Mouse (Mus musculus) stomach, postnatal 0 days (tissue): ENCODE data around the gene Arhgef28. TPM values are rescaled to one million over a fixed set of nuclear protein-coding genes. Genes with fewer than 3 reads are reported as not detected.
A peak's percentile ranks its signal among the peaks of the same experiment; 100 is the strongest.

ENCODE experiments used
- ATAC-seq: fragments of 200-750 bp; cut with Nextera tagmentation; 2 replicates; pipeline ENCODE4 v1.8.0; 2017; ENCODE audit not compliant: low FRiP score, low TSS enrichment
- DNase-seq: peaks from one replicate; pipeline ENCODE4 v3.0.0-alpha.2; 2016; ENCODE audit warnings: low spot score
- H3K27ac ChIP-seq: fragments of 300-500 bp; sonication (generic); replicated peaks from 2 replicates; pipeline ENCODE4 v1.5.1; 2014; ENCODE audit warnings: mild to moderate bottlenecking, control low read depth
- H3K27me3 ChIP-seq: fragments of 300-500 bp; sonication (generic); 2 replicates; pipeline ENCODE4 v1.6.1; 2014; ENCODE audit warnings: low read length; ENCODE audit not compliant: control insufficient read depth, insufficient read depth
- H3K36me3 ChIP-seq: fragments of 300-500 bp; sonication (generic); 2 replicates; pipeline ENCODE4 v1.6.1; 2014; ENCODE audit warnings: low read length, mixed read lengths; ENCODE audit not compliant: control insufficient read depth, insufficient read depth
- H3K4me1 ChIP-seq: fragments of 300-500 bp; sonication (generic); replicated peaks from 2 replicates; pipeline ENCODE4 v1.6.1; 2014; ENCODE audit warnings: antibody characterized with exemption; ENCODE audit not compliant: control insufficient read depth, insufficient read depth
- H3K4me2 ChIP-seq: fragments of 300-500 bp; sonication (generic); replicated peaks from 2 replicates; pipeline ENCODE4 v1.6.1; 2014; ENCODE audit warnings: low read depth, mild to moderate bottlenecking, control low read depth, moderate library complexity
- H3K4me3 ChIP-seq: fragments of 300-500 bp; sonication (generic); 2 replicates; pipeline ENCODE4 v1.5.1; 2014; ENCODE audit warnings: low read depth, low read length, control low read depth
- H3K9ac ChIP-seq: fragments of 300-500 bp; sonication (generic); 2 replicates; pipeline ENCODE4 v1.6.1; 2014; ENCODE audit warnings: mild to moderate bottlenecking, low read length, control low read depth, mixed read lengths
- H3K9me3 ChIP-seq: fragments of 300-500 bp; sonication (generic); 2 replicates; pipeline ENCODE4 v1.6.1; 2016; ENCODE audit warnings: low read length; ENCODE audit not compliant: control insufficient read depth
- CTCF ChIP-seq: IDR thresholded peaks from 2 replicates; pipeline ENCODE4 v1.5.1; 2016; ENCODE audit warnings: antibody characterized with exemption, low read depth, mild to moderate bottlenecking, moderate library complexity
- EP300 ChIP-seq: optimal IDR thresholded peaks from 2 replicates; pipeline ENCODE3; 2016; ENCODE audit warnings: antibody characterized with exemption
- WGBS: fragments of 180-500 bp; shearing (Covaris S2); extraction: QIAGEN DNeasy Blood & Tissue Kit; methylation state at CpG from one replicate; pipeline ENCODE4 v1.1.7; 2014; 5-methylcytosine and 5-hydroxymethylcytosine counted together
- polyA plus RNA-seq: library from polyadenylated mRNA; unstranded; fragments of >200 nt; fragmentation: Nextera tagmentation; extraction: Ambion mirVana; gene quantifications from 2 replicates; pipeline ENCODE4 v1.2.1, GENCODE M21; 2015

Arhgef28 gene
- polyA plus RNA-seq, 1 experiment from 2014 or later, result 23.1 TPM

DNA sequence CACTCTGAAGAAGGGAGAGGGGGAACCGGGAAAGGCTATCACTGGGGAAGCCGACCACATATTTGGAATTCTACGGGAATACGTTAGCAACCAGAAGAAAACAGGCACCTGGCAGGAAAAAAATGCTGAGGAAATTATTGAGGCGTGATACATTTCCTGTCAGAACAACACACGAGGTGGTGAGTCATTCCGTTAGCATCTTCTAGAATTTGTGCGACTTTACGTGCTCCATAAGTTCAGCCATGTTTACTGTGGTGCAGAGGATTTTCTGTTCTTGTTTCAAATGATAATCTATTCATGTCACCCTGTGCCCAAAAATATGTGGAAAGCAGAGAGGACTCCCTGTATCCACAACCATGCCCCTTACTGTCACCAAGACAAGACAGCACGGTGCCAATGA, 13.6 kb downstream of the Arhgef28 start:
- H3K9ac ChIP-seq, result no peak overlapping the region
- 0 out of 2 replicates have a peak, but pooled peaks cover 2% of the 10 kb centered on the region for H3K4me1 ChIP-seq
- H3K36me3 ChIP-seq, result no peaks in the 10 kb centered on the region
- peak; percentile 9 for DNase-seq
- 0 out of 2 replicates have a peak overlapping the region, but pooled peaks have one; percentile 18 for H3K27ac ChIP-seq
- no peak overlapping the region for H3K4me3 ChIP-seq
- no peak for TF ChIP-seq CTCF
- no peak for TF ChIP-seq EP300
- H3K27me3 ChIP-seq, result no peaks in the 10 kb centered on the region
- H3K4me2 ChIP-seq, result no peak overlapping the region
- 50% methylated on average over 10 of the region's 10 CpGs for WGBS
- no peak for ATAC-seq
- no peaks in the 10 kb centered on the region for H3K9me3 ChIP-seq

DNA sequence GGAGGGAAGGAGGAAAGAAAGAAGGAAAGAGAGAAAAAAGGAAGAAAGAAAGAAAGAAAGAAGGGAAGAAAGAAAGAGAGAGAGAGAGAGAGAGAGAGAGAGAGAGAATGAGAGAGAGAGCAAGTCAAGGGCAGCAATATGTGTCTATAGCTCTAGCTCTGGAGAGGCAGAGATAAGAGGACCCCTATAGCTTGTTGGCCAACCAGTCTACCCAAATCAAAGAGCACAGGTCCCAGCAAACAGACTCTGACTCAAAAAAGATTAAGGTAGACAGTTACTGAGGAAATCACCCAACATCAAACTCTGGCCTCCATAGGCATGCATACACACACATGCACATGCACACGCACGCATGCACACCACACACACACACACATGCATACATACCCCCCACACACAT, 17.7 kb downstream of the Arhgef28 start:
- no peak overlapping the region for H3K4me2 ChIP-seq
- no peak for DNase-seq
- no peaks in the 10 kb centered on the region for H3K36me3 ChIP-seq
- no peak for ATAC-seq
- H3K4me3 ChIP-seq, result no peak overlapping the region
- TF ChIP-seq EP300 (no peak), CTCF (no peak)
- H3K9me3 ChIP-seq, result no peaks in the 10 kb centered on the region
- H3K9ac ChIP-seq, result no peak overlapping the region
- no peak overlapping the region for H3K27ac ChIP-seq
- WGBS, result 91% methylated on average over 2 of the region's 2 CpGs
- H3K4me1 ChIP-seq, result 0 out of 2 replicates have a peak, but pooled peaks cover 2% of the 10 kb centered on the region
- H3K27me3 ChIP-seq, result no peaks in the 10 kb centered on the region

DNA sequence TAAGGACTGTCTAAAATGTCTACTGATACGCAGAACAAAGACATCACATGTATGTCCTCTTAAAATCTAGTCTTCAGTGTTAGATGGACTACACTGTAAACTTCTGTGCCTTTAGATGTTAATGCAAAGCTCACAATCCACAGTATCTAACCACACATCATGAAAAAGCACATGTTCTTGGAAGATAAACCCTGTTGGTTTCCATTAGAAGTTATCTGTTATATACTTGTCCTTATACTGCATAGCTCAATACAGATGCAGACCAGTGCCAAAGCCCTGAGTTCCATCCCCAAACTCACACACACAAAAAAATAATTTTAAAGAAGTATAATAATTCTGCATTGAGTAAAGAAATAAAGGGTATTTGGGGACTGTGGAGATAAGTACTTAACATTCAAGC, 18.3 kb downstream of the Arhgef28 start:
- H3K27me3 ChIP-seq, result no peaks in the 10 kb centered on the region
- no peaks in the 10 kb centered on the region for H3K9me3 ChIP-seq
- DNase-seq (no peak), ATAC-seq (no peak)
- H3K4me1 ChIP-seq, result 0 out of 2 replicates have a peak, but pooled peaks cover 2% of the 10 kb centered on the region
- no peak overlapping the region for H3K4me3 ChIP-seq
- 100% methylated on average over 1 of the region's 1 CpGs for WGBS
- no peak for TF ChIP-seq EP300
- TF ChIP-seq CTCF, result no peak
- no peaks in the 10 kb centered on the region for H3K36me3 ChIP-seq
- no peak overlapping the region for H3K4me2 ChIP-seq
- H3K9ac ChIP-seq, result no peak overlapping the region
- no peak overlapping the region for H3K27ac ChIP-seq

DNA sequence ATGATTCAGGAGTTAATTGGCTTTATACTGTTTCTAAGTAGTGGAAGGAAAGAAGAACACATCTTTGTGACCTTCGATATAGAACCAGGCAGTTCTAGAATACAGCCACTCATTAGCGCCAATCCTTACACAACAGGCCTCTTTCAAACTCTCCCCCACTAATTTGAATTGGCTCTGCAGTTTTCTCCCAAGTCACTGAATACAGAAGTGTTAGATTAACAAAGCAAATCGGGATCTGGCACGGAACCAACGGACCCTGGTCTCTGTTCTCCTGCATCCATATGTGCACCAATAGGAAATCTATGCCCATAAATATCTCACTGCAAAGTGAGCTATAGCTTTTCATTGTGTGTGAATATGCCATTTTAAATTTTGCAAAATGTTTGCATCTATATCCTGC, 20.1 kb downstream of the Arhgef28 start:
- Histone ChIP-seq H3K9ac (no peak overlapping the region), H3K27ac (no peak overlapping the region), H3K9me3 (no peaks in the 10 kb centered on the region), H3K4me1 (no peaks in the 10 kb centered on the region), H3K36me3 (no peaks in the 10 kb centered on the region), H3K4me2 (no peak overlapping the region), H3K4me3 (no peak overlapping the region), H3K27me3 (no peaks in the 10 kb centered on the region)
- TF ChIP-seq EP300, result no peak
- no peak for TF ChIP-seq CTCF
- no peak for DNase-seq
- WGBS, result 75% methylated on average over 5 of the region's 5 CpGs
- ATAC-seq, result no peak

DNA sequence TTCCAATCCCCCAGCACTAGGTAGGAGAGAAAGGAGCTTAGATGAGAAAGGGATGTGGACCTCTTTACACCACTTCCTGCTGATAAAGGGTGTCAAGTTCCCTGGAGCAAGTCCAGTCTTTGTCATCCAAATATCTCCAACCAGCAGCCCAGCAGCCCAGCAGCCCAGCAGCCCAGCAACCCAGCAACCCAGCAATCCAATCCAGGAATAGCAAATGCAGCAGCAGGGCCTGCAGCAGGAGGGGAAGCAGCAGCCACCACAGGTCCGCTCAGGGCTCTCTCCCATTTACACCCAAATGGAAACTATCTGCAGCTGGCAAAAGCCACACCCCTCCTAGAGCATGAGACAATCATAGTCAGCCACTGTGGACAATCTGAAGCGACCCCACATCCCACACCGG, 21.6 kb downstream of the Arhgef28 start:
- DNase-seq (no peak), ATAC-seq (no peak)

DNA sequence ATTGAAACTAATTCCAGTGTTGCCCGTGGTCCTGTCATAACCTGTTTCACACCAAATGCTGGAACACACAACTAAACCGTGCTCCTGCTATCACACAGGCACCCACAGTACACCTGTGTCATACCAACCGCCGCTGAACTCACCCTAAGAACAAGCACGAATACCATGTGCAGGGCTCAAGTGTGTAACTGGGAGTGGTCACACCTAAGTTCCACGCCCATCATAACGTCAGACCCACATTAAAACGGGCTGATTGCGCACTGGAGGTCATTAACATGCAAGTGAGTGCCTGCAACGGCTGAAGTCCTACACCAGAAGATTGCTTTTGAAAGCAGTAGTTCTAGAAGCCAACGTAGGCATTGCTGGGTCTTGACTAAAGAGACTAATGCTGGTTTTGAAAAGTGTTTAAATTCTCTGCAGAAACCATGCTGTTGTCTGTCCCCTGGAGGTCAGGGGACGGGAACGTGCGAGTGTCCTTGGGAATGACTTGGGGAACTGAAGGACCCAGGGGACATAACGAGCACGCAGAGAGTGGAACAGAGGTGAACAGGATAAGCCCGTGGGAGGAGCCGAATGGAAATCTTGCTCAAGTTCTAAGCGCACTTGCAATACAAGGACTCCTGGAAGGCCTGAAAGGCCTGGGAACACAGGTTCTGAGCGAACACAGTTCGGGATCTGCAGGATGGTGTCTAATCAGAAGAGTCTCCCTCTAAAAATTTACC, 22.9 kb downstream of the Arhgef28 start:
- Histone ChIP-seq H3K4me3 (no peak overlapping the region), H3K9ac (no peak overlapping the region), H3K27me3 (no peaks in the 10 kb centered on the region), H3K4me1 (no peaks in the 10 kb centered on the region), H3K4me2 (no peak overlapping the region), H3K9me3 (no peaks in the 10 kb centered on the region), H3K27ac (peak overlapping the region; percentile 61; the same call in 1 of the 2 replicates), H3K36me3 (no peaks in the 10 kb centered on the region)
- DNase-seq, result peak; percentile 78
- TF ChIP-seq CTCF (no peak), EP300 (no peak)
- ATAC-seq, result peak; percentile 93
- 64% methylated on average over 21 of the region's 21 CpGs for WGBS

More for the DNA sequence above, 21.6 kb downstream of the Arhgef28 start:
- H3K9me3 ChIP-seq, result no peaks in the 10 kb centered on the region
- no peaks in the 10 kb centered on the region for H3K36me3 ChIP-seq
- no peak overlapping the region for H3K9ac ChIP-seq
- TF ChIP-seq EP300 (no peak), CTCF (no peak)
- no peak overlapping the region for H3K27ac ChIP-seq
- 66% methylated on average over 3 of the region's 3 CpGs for WGBS
- H3K4me2 ChIP-seq, result no peak overlapping the region
- H3K27me3 ChIP-seq, result no peaks in the 10 kb centered on the region
- no peaks in the 10 kb centered on the region for H3K4me1 ChIP-seq
- H3K4me3 ChIP-seq, result no peak overlapping the region
